Mouse (Mus musculus): ENCODE results near the gene Ghdc. TPM values are rescaled to one million over a fixed set of nuclear protein-coding genes. Genes with fewer than 3 reads are reported as not detected.

The Ghdc gene
- polyA plus RNA-seq, 1 experiment, result 19.7 TPM

DNA sequence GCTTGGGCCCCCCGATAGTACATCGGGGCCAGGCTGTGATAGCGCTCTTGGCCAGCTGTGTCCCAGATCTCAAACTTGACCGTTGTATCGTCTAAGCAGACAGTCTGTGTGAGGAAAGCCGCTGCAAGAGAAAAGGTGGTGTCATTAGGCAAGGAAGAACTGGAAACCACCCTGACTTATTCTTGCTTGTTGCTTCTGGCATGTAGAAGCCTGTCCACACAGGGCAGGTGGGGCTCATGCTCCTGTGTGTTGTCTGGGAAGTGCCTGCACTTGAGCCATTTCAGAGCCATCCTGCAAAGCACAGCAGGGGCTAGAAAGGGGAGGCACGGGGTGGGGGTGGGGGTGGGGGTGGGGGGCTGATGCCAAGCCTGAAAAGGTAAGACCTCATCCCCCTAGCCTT is 52.3 kb downstream of the Ghdc start:
- no peak for DNase-seq (ENCODE audit: low read depth)

DNA sequence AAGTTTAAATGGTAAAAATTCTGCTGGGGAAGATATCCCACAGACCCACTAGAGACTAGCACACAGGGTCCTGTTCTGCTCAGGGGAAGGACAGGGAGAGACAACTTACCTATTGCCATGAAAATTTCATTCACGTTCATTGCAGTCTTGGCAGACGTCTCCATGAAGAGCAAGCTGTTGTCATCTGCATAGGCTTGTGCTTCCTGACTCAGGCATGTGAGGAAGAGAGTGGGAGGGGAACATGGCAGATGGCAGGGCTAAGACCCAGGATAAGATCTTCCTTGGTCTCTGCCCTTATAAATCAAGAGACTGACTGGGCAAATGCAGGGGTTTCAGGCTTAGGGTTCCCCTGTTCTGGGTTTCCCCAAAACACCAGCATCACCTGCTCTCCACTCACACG is 54.1 kb downstream of the Ghdc start:
- no peak for DNase-seq (ENCODE audit: low read depth)

Other genes starting within 250 kb of the Ghdc start
- gene Acly, start 243.0 kb downstream of the Ghdc start, polyA plus RNA-seq (2012; rRNA removed), result 586 and 685 TPM in 2 replicates
- gene Ttc25, start 225.3 kb downstream of the Ghdc start, polyA plus RNA-seq (2012; rRNA removed), result 1.7 and 2.5 TPM in 2 replicates
- 25.2 and 26.1 TPM in 2 replicates for gene Cnp, start 196.1 kb downstream of the Ghdc start, polyA plus RNA-seq (2012; rRNA removed)
- gene Nkiras2, start 151.7 kb downstream of the Ghdc start, polyA plus RNA-seq (2012; rRNA removed), result 69.6 and 80.6 TPM in 2 replicates
- 42.1 and 62.0 TPM in 2 replicates for gene Dnajc7, start 150.8 kb downstream of the Ghdc start, polyA plus RNA-seq (2012; rRNA removed)
- 0.38 and 0.65 TPM in 2 replicates for gene Zfp385c, start 78.5 kb downstream of the Ghdc start, polyA plus RNA-seq (2012; rRNA removed)
- 5.9 and 6.5 TPM in 2 replicates for gene Dhx58, start 66.7 kb downstream of the Ghdc start, polyA plus RNA-seq (2012; rRNA removed)
- 28.0 and 29.0 TPM in 2 replicates for gene Kat2a, start 58.5 kb downstream of the Ghdc start, polyA plus RNA-seq (2012; rRNA removed)
- gene Hspb9, start 57.1 kb downstream of the Ghdc start, polyA plus RNA-seq (2012; rRNA removed), result 8.9 and 9.8 TPM in 2 replicates
- gene Rab5c, start 32.7 kb downstream of the Ghdc start, polyA plus RNA-seq (2012; rRNA removed), result 200 and 221 TPM in 2 replicates
- gene Kcnh4, start 11.0 kb downstream of the Ghdc start, polyA plus RNA-seq (2012; rRNA removed), result 1.1 and 1.5 TPM in 2 replicates
- not detected in 2 replicates for gene Hcrt, start 8.0 kb downstream of the Ghdc start, polyA plus RNA-seq (2012; rRNA removed)
- gene Stat5b, start 79.8 kb upstream of the Ghdc start, polyA plus RNA-seq (2012; rRNA removed), result 28.7 and 32.8 TPM in 2 replicates
- gene Stat5a, start 88.4 kb upstream of the Ghdc start, polyA plus RNA-seq (2012; rRNA removed), result 44.0 and 51.7 TPM in 2 replicates
- 106 and 115 TPM in 2 replicates for gene Stat3, start 168.6 kb upstream of the Ghdc start, polyA plus RNA-seq (2012; rRNA removed)
- gene Cavin1, start 199.9 kb upstream of the Ghdc start, polyA plus RNA-seq (2012; rRNA removed), result 235 and 240 TPM in 2 replicates
- gene Atp6v0a1, start 238.5 kb upstream of the Ghdc start, polyA plus RNA-seq (2012; rRNA removed), result 114 and 137 TPM in 2 replicates

Measured in gonadal fat pad, adult 2 months (tissue).